Mouse (Mus musculus) layer of hippocampus, postnatal 36 days (tissue): Measurements from ENCODE around the gene Myh3. TPM values are rescaled to one million over a fixed set of nuclear protein-coding genes. Genes with fewer than 3 reads are reported as not detected.
"Not testable (repeated sequence)": the region's sequence is repeated elsewhere in the genome, so short reads cannot be mapped to it uniquely, and the experiment has no call there.

ENCODE experiments used
- DNase-seq, 2 experiments: peaks; one replicate each; pipeline ENCODE4 v3.0.0; 2022
- total RNA-seq, 2 experiments: library from RNA; stranded (reverse); gene quantifications; 2 replicates each; pipeline ENCODE4 v1.2.3; 2021

Gene Myh3
- total RNA-seq, 2 experiments from 2014 or later = 0.55 to 0.76 TPM

GRCm38 (mm10) chr11:67078888-67079287, 788 bp downstream of the Myh3 start:
- DNase-seq = no peak

- DNase-seq = no peak
These were observed 1.6 kb downstream of the Myh3 start for GRCm38 (mm10) chr11:67079740-67080139.

- peak in 1 of 2 experiments; percentile 46 for DNase-seq
These were observed 2.1 kb downstream of the Myh3 start for GRCm38 (mm10) chr11:67080168-67080567.

GRCm38 (mm10) chr11:67081125-67081649, 3.1 kb downstream of the Myh3 start:
- no peak for DNase-seq

GRCm38 (mm10) chr11:67082188-67082587, 4.1 kb downstream of the Myh3 start:
- no peak for DNase-seq

GRCm38 (mm10) chr11:67082793-67083192, 4.7 kb downstream of the Myh3 start:
- DNase-seq = no peak

GRCm38 (mm10) chr11:67083239-67083638, 5.1 kb downstream of the Myh3 start:
- no peak for DNase-seq

- DNase-seq = no peak
These were observed 5.7 kb downstream of the Myh3 start for GRCm38 (mm10) chr11:67083712-67084340.

GRCm38 (mm10) chr11:67085489-67085888, 7.4 kb downstream of the Myh3 start:
- peak in 1 of 2 experiments; percentile 56 for DNase-seq

GRCm38 (mm10) chr11:67086467-67087164, 8.5 kb downstream of the Myh3 start:
- no peak for DNase-seq

GRCm38 (mm10) chr11:67087225-67087624, 9.1 kb downstream of the Myh3 start:
- no peak for DNase-seq

GRCm38 (mm10) chr11:67092354-67092753, 14.3 kb downstream of the Myh3 start:
- not testable (repeated sequence) for DNase-seq

GRCm38 (mm10) chr11:67093201-67093600, 15.1 kb downstream of the Myh3 start:
- DNase-seq = no peak

GRCm38 (mm10) chr11:67093652-67094051, 15.6 kb downstream of the Myh3 start:
- no peak for DNase-seq

- no peak for DNase-seq
These were observed 16.4 kb downstream of the Myh3 start for GRCm38 (mm10) chr11:67094470-67094869.

- no peak for DNase-seq
These were observed 19.6 kb downstream of the Myh3 start for GRCm38 (mm10) chr11:67097709-67098108.

GRCm38 (mm10) chr11:67098427-67098826, 20.3 kb downstream of the Myh3 start:
- peak; percentile 40 for DNase-seq

- DNase-seq = no peak
These were observed 21.1 kb downstream of the Myh3 start for GRCm38 (mm10) chr11:67099241-67099640.

GRCm38 (mm10) chr11:67100169-67100568, 22.1 kb downstream of the Myh3 start:
- DNase-seq = peak in 1 of 2 experiments; percentile 14

- DNase-seq = peak in 1 of 2 experiments; percentile 35
These were observed 23.6 kb downstream of the Myh3 start for GRCm38 (mm10) chr11:67101713-67102112.

GRCm38 (mm10) chr11:67103256-67103655, 25.2 kb downstream of the Myh3 start:
- no peak for DNase-seq

GRCm38 (mm10) chr11:67104242-67104641, 26.1 kb downstream of the Myh3 start:
- no peak for DNase-seq

GRCm38 (mm10) chr11:67104714-67105113, 26.6 kb downstream of the Myh3 start:
- no peak for DNase-seq

- no peak for DNase-seq
These were observed 27.6 kb downstream of the Myh3 start for GRCm38 (mm10) chr11:67105689-67106088.
